Mouse (Mus musculus): ENCODE measurements around the gene Olfr583.

- TF ChIP-seq POLR2A (IDR thresholded peaks at IDR 0.05; ENCODE audit: insufficient read depth, low read depth, low read length) (no peak), CTCF (IDR thresholded peaks at IDR 0.05) (no peak), EP300 (IDR thresholded peaks at IDR 0.05; ENCODE audit: insufficient read depth, low read depth, low read length) (no peak)
Measured at GRCm38 (mm10) chr7:103051000-103051399, at the start of gene Olfr583.
